Mouse (Mus musculus): Measurements from ENCODE around the gene Ndufaf2.
A peak's percentile ranks its signal among the peaks of the same experiment; 100 is the strongest.

Gene Ndufaf2

DNA sequence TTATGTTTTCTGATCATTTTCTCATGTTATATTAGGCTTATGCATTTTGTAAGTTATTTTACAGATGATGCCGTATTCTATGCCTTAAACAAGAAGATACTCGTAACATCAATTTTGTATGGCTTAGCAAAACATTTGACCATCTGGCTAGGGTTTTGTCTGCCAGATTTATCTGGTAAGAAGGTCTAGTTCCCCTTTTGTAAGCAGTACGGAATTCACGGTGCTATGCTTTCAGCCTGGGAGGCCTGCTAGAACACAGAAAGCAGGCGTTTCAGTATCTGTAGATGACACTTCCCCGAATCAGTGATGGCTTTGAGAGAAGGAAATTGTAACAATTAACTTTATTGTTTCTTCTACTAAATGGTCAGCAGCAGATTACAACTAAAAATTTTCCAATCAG lies 80.9 kb downstream of the Ndufaf2 start:
- no peak for DNase-seq

DNA sequence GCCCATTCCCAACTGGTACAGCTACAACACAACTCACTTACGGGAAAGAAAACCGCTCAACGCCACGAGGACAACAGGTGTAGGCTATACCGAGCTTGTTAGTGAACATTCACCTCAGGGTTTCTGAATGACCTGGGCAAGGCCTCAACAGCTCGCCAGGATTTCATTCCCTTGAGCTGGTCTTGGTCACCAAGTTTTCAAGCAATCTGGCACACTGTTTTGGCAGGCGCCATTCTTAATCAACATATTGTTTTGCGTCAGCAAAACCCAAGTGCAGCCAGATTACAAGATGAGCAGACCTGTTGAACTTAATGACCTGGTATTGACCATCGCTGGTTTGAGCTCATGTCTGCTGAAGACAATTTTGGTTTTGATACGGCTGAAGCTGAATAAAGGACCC lies 88.3 kb downstream of the Ndufaf2 start:
- DNase-seq: no peak

DNA sequence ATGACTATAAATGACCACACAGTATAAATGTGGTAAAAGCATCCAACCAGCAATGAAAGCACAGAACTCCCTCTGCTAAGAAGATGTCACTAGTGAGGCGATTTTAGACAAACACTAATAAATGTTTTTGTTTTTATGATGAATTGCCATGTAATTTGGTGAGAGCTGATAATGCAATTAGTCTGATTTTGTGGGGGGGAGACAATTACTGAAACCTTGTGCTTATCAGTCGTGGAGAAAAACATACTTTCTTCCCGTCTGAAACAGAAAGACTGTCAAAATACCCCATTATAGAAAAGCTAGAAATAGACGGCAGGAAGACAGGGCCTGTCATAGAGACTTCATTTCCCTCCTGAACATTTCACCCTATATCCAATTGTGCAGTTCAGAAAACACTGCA lies 89.3 kb downstream of the Ndufaf2 start:
- no peak for DNase-seq

DNA sequence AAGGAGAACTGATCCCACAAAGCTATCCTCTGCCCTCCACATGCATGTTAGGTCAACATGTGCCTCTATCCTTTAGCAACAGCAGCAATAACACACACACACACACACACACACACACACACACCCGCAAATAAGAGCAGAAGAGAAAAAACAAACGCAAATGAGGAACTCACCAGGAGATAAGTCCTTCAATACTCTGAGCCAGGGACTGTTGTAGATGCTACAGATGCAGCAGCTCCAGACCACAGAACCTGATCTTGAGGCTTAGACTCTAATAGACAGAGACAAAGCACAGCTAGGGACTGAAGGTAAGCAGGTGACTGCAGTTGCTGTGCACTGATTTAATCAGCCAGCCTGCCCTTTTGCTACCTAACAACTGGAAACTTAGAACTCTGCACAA lies 92.4 kb downstream of the Ndufaf2 start:
- DNase-seq: no peak

DNA sequence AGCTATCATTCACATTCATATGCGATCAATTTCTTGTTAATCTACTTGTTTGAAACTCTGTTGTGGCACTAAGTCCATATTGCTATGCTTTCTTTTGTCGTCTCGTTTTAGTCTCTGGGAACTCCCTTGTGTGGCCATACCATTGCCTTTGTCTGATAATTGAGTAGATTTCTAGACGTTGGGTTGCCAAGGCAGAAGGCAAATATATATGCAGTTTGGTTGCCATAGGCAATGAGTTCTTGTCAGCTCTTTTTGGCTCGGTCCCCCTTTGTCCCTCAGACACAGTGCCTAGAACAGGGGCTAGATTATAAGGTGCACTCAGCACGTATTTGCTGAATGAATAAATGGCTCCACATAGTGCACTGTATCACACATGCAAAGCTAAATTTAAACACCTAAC lies 94.1 kb downstream of the Ndufaf2 start:
- DNase-seq: no peak

DNA sequence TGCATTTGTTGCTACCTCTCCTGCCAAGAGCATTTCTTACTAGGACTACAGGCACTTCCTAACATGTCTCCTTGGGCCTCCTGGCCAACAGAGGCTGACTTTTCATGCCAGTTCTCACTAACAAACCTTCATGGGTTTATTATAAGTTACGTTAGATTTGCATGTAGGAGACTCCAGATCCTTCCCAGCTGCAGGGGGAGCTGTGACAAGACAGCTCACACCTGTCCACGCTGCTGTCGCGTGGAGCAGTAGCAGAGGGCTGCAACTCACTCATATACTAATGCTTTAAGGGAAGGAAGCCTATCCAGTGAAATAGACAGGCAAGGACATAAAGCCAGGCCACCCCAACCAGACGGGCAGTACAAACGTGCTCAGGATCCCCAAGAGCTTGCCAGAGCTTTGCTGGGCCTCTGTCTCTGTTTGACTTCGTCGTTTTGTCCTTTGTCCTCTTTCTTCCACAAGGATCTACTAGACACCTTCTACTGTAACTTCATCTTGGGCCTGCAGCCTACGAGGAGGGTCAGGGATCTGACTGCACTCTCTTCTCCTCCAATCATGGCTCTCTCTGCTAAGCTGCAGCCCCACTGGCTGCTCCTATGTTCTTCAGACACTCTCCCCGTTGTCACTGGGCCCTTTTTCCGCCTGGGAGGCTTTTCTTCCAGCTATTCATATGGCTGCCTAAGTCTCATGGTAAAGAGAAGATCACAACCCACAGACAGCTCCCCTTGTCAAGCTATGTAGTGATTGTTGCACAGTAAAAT lies 94.9 kb downstream of the Ndufaf2 start:
- no peak for DNase-seq

DNA sequence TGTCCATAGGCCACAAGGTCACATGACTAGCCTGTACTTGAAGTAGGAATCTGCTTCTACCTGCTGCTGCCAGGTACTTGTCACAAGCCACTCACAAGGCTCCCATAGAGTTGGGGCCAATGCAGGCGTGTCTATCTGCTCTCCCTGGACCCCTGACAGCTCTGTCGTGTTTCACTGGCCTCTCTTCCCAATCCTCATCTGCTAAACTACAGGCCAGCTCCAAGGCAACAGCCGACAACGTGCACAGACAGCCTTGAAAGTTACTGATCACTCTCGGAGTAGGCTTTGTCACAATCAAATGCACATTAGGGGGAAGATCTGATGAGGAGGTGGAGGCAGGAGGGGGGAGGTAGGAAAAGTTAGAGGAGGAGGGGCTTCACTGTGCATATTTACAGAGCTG lies 95.5 kb downstream of the Ndufaf2 start:
- DNase-seq: no peak

DNA sequence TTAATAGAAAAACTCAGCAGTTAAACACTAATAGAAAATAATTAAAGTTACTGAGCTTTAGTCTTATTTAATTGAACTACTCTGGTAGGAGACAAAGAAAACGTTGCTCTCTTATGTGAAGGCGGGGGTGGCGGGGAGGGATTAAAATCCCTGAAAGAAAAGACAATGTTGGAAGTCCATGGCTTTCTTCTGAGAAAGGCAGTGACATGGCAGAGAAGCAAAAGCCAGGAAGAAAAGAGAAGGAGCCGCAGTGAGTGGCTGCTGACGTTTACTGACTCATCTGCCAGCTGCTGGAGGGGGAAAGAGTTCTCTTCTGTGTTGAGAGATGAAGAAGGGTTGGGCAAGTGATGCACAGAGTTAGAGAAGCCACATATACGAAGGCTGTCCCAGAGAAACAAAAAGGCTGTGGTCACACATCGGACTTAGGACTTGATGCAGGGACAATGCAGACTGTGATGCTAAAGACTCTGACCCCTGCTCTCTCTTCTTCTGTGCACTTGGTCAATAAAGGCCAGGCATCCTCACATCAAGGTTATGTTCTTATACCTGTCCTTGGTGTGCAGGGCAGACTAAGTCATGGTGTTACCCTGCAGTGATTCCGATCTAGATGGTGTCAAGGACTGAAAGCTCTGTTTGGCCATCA lies 97.4 kb downstream of the Ndufaf2 start:
- peak; percentile 18 for DNase-seq

DNA sequence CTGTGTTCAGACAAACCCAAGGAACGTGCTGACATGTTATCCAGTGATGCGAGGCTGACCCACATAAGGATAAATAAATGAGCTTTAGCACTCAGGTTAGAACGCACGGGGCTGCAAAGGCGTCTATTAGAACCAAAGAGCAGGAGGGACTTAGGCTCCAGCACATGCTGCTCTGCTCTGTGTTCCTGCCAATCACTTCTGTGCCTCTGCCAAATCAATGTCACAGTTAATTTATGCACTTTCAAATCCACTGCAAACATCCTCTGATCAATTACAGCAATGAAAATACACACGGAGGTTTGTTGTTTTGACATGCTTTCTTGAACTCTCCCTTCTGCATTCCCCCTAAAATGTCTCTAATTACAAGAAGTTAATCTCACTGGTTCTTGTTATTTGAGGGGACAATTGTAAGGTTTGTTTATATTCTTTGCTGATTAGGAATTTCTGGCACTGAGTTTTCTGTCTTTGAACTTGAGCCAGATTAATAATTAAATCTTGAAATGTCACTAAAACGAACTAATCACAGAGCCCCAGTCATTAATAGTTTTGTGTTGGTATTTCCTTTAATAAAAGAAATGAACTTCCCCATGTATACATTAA lies 98.0 kb downstream of the Ndufaf2 start:
- no peak for DNase-seq

DNA sequence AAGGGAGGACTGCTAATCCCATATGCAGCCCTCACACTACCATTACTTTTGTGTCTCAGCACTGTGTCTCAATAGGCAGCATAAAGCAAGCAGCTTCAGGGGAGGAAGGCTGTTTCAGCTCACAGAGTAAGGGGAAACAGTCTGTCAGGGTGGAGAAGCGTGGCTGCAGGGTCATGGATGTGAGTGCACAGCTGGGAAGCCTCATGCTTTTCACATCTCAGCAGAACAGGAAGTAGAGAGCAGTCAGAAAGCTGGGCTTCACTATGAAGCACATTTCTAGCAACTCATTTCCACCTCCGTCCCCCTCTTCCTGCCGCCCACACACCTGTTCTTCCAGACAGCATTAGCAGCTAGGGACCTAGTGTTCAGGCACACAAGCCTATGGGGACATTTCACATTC lies 101.5 kb downstream of the Ndufaf2 start:
- peak; percentile 69 for DNase-seq

DNA sequence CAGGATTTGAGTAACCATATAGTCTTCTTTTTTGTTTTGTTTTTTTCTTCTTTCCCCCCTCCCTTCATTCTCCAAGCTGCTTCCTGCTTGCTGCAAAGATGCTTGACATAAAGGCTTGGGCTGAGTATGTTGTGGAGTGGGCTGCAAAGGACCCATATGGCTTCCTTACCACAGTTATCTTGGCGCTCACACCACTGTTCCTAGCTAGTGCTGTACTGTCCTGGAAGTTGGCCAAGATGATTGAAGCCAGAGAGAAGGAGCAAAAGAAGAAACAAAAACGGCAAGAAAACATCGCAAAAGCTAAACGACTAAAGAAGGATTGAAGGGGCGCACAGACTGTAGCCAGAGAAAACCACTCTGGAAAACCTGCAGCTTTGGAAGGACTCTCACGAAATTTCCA lies 111.1 kb downstream of the Ndufaf2 start:
- no peak for DNase-seq

DNA sequence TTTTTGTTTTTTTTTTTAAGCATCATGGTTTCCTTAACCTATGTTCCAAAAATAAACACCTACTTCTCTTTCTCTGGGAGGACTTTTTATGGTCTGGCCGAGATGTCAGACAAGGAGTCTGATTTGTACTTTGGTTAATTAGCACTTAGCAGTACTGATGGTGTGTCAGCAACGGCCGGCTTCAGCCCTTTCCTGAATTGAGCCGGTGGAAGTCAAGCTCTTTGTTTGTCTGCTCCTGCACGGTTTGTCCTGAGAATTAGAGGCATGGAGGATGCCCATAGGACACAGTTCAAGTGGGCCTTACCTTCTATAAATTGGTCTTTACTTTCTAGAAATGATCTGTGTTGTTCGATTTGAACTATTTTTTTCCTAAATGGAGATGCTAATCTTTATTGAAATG lies 111.5 kb downstream of the Ndufaf2 start:
- DNase-seq: no peak

DNA sequence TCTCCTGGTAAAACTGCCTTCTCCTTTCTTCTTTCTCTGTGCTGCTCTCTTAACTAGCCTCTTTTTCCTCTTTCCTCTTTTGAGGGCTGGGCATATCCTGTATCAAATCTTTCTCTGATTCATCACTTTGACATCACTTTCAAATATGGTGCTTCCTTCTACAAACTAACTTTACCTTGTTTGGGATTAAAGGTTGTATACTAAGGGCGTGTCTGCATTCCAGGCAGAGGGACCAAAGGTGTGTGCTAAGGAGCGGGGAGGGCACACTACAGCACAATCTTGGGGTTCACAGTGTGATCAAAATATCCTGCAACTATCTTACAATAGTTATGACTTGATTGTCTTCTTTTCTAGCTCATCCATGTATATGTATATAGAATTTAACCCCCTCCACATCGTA lies 112.4 kb downstream of the Ndufaf2 start:
- DNase-seq: no peak

DNA sequence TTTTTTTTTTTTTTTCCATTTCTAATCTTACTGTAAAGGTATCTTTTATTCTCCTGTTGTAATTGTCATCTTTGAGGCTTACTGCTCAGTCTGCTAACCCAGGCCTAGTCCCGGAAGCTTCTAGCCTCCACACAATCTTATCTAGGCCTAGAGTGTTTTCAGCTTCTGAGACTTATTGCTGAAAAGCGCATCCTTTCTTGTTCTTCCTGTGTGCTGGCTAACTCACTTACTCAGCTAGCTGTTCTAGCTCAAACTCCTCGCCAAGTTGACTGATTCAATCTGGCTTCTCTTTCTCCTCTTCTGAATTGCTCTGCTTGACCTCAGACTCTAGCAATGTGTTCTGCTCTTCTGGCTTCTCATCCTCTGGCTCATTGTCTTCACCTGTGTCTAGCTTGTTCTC lies 112.8 kb downstream of the Ndufaf2 start:
- DNase-seq: no peak

DNA sequence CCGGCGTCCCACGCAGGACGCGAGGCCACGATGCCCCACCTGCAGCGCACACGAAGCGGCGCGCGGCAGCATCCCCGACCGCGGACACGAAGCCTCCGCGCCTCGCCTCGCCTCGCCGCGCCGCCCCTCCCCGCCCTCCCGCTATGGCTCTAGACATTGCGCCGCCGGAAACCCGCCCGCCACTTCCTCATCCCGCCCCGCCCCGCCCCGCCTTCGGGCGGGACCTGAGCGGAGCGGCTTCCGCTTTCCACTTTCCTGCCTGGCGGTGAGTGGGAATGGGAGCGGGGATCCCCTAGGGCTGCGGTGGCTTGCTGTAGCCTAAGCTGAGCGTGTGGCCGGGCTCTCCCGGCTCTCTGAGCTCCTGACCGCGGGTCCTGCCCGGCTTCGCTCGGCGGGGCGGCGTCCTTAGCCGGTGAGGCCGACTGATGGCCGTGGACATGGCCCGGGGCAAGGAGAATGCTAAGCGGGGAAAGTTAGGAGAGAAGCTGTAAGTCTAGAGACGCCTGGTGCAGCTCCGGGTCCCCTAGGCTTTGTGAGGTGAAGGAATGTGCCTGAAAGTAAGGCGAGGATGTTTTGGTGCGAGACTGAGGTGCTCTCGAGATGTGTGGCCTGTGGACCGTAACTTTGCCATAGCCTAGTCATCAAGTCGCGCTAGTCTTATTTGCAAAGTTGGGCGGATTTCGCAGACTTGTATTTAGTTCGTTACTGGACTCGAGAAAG lies 114.0 kb downstream of the Ndufaf2 start, which contains the start of gene Smim15:
Smim15 (plus strand) TSS at position 225 of the 720 bp plus-strand sequence.
- peak; percentile 96 for DNase-seq

DNA sequence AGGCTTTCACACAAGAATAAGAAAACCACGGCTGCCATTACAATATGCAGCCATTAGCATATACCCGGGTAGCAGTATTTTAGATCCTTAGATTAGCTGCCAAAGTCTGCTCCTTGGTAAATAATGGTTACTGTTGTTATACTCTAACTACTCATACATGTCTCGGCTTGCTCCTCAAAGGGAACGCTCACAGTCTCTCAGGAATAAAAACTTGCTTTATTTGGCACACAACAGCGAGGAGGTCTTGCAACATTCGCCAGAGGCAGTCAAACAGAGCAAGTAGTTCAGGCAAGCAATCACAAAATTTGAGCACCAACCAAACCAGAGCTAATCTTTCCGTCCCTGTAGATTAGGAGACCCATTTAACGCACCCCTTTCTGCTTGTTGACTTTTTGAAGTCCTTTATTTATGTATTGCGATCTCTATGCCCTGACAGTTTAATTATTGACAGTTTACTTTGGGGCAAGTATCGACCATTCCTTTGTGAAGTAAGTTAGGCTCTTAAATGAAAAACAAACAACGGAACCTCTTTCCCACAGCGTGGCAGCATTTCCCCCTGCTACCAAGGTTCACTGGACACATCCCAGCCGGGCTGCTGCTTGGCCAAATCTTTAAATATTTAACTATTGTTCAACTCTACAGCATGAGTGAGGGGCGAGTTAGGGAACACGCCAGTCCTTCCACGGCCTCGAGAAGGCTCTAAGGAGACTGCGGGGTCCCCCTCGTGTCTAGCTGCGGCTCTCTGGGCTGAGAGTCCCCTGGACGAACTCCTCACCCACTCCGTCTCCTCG lies 114.8 kb downstream of the Ndufaf2 start:
- DNase-seq: peak; percentile 72

DNA sequence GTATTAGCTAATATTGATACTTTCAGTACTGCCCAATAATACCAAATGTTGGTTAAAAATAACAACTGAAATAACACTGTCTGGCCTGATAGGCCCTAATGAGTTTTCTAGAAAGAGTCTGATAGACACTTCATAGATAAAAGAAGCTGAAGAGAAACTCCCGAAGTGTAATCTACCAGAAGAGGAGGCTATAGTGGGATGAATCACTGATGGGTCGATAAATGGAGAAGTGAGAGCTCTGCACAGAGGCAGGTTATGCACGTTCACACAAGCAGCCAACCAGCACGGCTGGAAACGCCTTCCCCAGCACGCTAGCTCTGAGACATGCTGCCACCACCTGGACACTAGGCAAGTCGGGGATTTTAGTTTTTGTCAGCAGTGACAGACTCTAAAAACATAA lies 117.1 kb downstream of the Ndufaf2 start:
- DNase-seq: peak; percentile 84

DNA sequence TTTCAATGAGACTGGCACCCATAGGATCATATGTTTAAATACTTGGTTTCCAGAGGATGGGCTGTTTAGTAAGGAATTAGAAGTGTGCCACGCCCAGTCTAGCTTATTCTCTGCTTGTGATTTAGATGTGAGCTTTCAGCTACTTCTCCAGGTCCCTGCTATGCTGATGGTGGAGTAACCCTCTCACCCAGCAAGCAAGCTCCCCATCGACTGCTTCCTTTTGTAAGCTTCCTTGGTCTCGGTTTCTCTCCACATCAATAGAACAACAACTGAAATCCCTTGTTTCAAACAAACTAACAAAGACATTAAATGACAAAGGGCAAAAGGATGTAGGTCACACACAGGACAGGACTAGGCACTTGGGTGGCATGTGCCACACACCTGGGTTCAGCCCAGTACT lies 118.0 kb downstream of the Ndufaf2 start:
- DNase-seq: no peak

DNA sequence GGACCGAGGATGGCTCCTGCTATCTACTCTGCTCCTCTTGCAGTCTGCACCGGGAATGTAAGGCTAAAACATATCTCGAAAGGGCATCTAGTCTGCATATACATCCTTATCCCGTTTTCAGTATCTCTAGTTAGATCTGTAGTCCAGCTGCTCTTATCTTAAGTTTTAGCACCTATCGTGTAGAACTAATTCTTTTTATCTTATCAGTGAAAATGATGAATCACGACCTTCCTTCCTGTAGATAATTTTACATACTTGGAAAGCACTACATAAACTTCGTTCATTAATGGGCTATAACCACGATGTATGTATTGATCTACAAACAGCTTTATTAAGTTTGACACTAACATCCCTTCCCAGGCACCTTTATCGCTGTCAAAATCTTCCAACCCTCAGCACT lies 118.5 kb downstream of the Ndufaf2 start:
- DNase-seq: no peak

DNA sequence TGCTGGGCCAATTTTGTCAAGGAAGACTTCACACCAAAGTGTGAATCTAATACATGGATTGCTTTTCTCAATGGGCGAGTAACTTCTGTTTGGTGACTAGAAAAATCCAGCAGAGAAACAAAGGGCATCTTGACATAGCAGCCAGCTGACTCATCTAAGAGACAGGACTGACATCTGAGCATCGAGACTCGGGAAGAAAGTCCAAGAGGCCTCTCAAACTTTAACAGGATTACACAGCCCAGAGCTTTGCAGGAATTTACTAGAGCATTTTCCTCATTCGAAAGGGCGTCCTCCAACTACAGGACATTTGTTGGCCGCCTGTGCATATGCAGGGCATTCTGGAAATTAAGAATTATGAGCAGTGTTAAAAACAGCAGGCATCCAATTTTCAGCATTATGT lies 119.0 kb downstream of the Ndufaf2 start:
- peak; percentile 51 for DNase-seq

DNA sequence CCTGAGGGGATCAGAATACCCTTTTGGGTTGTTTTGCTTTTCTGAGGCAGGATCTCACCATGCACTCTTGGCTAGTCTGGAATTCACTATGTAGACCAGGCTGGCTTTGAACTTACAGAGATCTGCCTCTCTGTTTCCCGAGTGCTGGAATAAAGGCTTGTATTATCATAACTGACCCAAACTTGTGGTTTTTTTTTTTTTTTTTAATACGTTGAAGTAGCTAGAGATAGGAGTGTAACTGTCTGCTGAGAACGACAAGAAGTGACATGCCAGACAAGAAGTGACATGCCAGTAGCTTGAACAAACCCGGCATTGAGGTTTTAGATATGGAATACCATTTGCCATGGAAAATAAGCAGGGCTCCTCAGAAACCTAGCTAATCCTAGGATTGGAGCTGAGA lies 125.6 kb downstream of the Ndufaf2 start:
- no peak for DNase-seq

DNA sequence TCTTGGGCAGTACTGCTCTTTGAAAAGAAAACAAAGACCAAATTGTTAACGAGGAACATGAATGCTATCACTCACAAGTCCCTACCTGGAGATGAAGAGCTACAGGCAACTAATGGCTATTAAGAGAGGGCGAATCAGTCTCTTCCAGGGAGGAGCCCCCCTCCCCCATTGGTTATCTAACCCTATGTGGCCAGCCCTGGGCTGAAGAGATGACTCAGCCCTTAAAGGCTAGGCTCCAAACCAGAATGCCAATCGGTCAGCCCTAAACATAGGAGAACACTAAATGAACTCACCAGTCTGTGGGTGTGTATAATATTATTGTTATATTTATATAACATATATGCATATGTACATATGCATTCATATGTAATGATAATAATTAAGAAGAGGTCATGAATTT lies 132.6 kb downstream of the Ndufaf2 start:
- no peak for DNase-seq

DNA sequence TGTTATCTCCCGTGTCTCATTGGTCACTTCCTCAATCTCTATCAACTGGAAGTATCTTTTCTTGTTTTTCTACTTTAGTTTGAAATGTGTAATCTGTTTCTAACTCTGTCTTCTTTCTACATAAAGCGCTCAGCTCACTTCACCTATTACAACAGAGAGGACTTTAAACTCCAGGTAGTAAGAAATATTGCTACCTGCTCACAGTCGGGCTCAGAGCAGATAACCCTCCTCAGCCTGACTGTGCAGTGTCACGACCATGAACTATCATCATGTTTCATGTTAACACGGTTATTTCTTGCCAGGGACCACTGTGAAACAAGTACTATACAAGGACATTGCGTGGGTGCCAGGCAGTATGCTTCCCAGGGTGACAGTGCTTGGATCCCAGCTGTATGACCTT lies 141.1 kb downstream of the Ndufaf2 start:
- DNase-seq: no peak

Measured in kidney, postnatal 10 days (tissue).